Mouse (Mus musculus) spleen, adult 2 months (tissue): ENCODE results near the gene Hoxc11.

Source experiments
- CTCF ChIP-seq: fragments of 200-500 bp; IDR thresholded peaks from 2 replicates; pipeline ENCODE4 v1.5.1; 2011; ENCODE audit warnings: mild to moderate bottlenecking, inconsistent platforms; ENCODE audit not compliant: insufficient read depth, insufficient read length, insufficient replicate concordance; ENCODE audit errors: extremely low read depth
- POLR2A ChIP-seq: fragments of 200-500 bp; IDR thresholded peaks from 2 replicates; pipeline ENCODE4 v1.6.1; 2011; ENCODE audit warnings: low read depth, low read length, inconsistent platforms

GRCm38 (mm10) chr15:102999955-103000354 is 45.7 kb downstream of the Hoxc11 start:
- TF ChIP-seq CTCF (no peak), POLR2A (no peak)
